Comparison of ENCODE assay signal across 8 mouse cellular contexts in the genomic region with DNA sequence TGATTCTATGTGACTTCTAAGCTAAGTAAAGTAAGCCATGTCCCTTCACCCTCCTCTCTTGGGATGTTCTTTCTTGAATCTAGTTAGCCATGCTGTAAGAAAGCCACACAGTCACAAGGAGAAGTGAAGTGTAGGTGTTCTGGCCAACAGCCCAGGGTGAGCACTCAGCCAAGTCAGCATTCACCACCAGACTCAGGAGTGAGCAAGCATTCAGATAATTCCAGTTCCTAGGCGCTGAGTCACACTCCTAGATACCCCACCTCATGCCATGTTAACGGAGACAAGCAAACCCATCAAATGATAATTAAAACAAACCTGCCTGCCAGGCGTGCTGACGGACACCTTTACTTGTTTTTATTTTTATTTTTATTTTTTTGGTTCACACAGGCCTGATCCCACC. TPM values are rescaled to one million over a fixed set of nuclear protein-coding genes. Genes with fewer than 3 reads are reported as not detected.
DNase-seq lines count a peak whose midpoint lies in the region; ATAC-seq lines count a peak whose summit lies in the region.

No protein-coding gene starts in this region.

- H3K27me3 ChIP-seq in forebrain, embryonic 16.5 days (replicated peaks; ENCODE audit: control insufficient read depth, insufficient read depth, low read length): no peaks in the 10 kb centered on the region
- no peaks in the 10 kb centered on the region for H3K27me3 ChIP-seq in midbrain, embryonic 15.5 days (replicated peaks)

- no peaks in the 10 kb centered on the region; the same call in 1 of the 2 replicates for H3K36me3 ChIP-seq in forebrain, embryonic 16.5 days (ENCODE audit: control insufficient read depth, insufficient read depth)
- H3K36me3 ChIP-seq in midbrain, embryonic 15.5 days (replicated peaks): no peaks in the 10 kb centered on the region

- peak; percentile 92 for DNase-seq in right cerebral cortex, adult 18-20 months
- no peak for DNase-seq in right cerebral cortex, postnatal 4 days
- DNase-seq in left cerebral cortex, adult 18-20 months (ENCODE audit: low spot score in 2 of 2): peak; percentile 86 to 92
- peak; percentile 85 to 90 for DNase-seq in right cerebral cortex, postnatal 36 days (ENCODE audit: low spot score in 2 of 2)
- no peak for DNase-seq in gastrocnemius, postnatal 25 days

- H3K4me3 ChIP-seq in forebrain, embryonic 16.5 days (replicated peaks; ENCODE audit: low read length): no peak overlapping the region
- H3K4me3 ChIP-seq in midbrain, embryonic 15.5 days: no peak overlapping the region

- H3K27ac ChIP-seq in forebrain, embryonic 16.5 days (ENCODE audit: low read length): no peak overlapping the region
- no peak overlapping the region for H3K27ac ChIP-seq in midbrain, embryonic 15.5 days

- 87% methylated on average over 4 of the region's 4 CpGs for WGBS in forebrain, embryonic 16.5 days
- 97% methylated on average over 4 of the region's 4 CpGs for WGBS in midbrain, embryonic 15.5 days

- no peak overlapping the region for H3K9ac ChIP-seq in forebrain, embryonic 16.5 days (replicated peaks; ENCODE audit: low read depth, low read length)
- no peak overlapping the region for H3K9ac ChIP-seq in midbrain, embryonic 15.5 days

- no peaks in the 10 kb centered on the region for H3K9me3 ChIP-seq in forebrain, embryonic 16.5 days (ENCODE audit: control insufficient read depth, low read length)
- no peaks in the 10 kb centered on the region for H3K9me3 ChIP-seq in midbrain, embryonic 15.5 days

- H3K4me1 ChIP-seq in forebrain, embryonic 16.5 days (replicated peaks; ENCODE audit: control insufficient read depth, insufficient read depth, low read length): no peaks in the 10 kb centered on the region
- H3K4me1 ChIP-seq in midbrain, embryonic 15.5 days: no peaks in the 10 kb centered on the region

- ATAC-seq in frontal cortex, adult (ENCODE audit: low TSS enrichment): peak; percentile 97
- no peak for ATAC-seq in forebrain, embryonic 16.5 days
- no peak for ATAC-seq in midbrain, embryonic 15.5 days (replicated peaks)

- no peak overlapping the region for H3K4me2 ChIP-seq in forebrain, embryonic 16.5 days (ENCODE audit: low read length)
- no peak overlapping the region for H3K4me2 ChIP-seq in midbrain, embryonic 15.5 days

RNA-seq across cellular contexts. Expression of a gene that starts 47.1 kb away (rescaled TPM):
- total RNA-seq in left cerebral cortex, adult 18-20 months (2021): 10 to 100 TPM; 69.9 to 76.2 TPM
- 16.3 and 19.2 TPM in 2 replicates for polyA plus RNA-seq in forebrain, embryonic 16.5 days (2015; fragmentation: Nextera tagmentation; extraction: Ambion mirVana)
- total RNA-seq in gastrocnemius, postnatal 25 days (2021): 10 to 100 TPM; 14.3 to 14.9 TPM
- polyA plus RNA-seq in midbrain, embryonic 15.5 days (2015; fragmentation: Nextera tagmentation; extraction: Ambion mirVana): 16.0 and 17.5 TPM in 2 replicates

Comparison
In these comparisons a context has a peak if more than half of its experiments do, and no peak if none do; other contexts are left out.
1. DNase-seq: peak in right cerebral cortex, adult 18-20 months (single experiment), left cerebral cortex, adult 18-20 months (2 of 2) and right cerebral cortex, postnatal 36 days (2 of 2); none in right cerebral cortex, postnatal 4 days (single experiment) and gastrocnemius, postnatal 25 days (single experiment).
2. RNA of a gene that starts 47.1 kb away (total RNA-seq): 69.9 to 76.2 TPM in left cerebral cortex, adult 18-20 months; 14.3 to 14.9 TPM in gastrocnemius, postnatal 25 days; every median in the first group is over 4 times any median in the second.